Mouse (Mus musculus) pancreas, adult 10 weeks (tissue): ENCODE data around the gene A3galt2. TPM values are rescaled to one million over a fixed set of nuclear protein-coding genes. Genes with fewer than 3 reads are reported as not detected.

Experiments used
- polyA plus RNA-seq: library from polyadenylated mRNA; stranded (reverse); fragments of 350-450 nt; fragmentation: Illumina TruSeq; extraction: RNeasy Lipid Tissue Mini Kit (QIAGEN cat#74804); gene quantifications from one replicate; pipeline ENCODE4 v1.2.3, GENCODE M21; 2015; ENCODE audit warnings: low read depth, low replicate concordance; ENCODE audit not compliant: insufficient read depth

The A3galt2 gene
- not detected for polyA plus RNA-seq

GRCm38 (mm10) chr4:128755064-128755463 is at the start of gene A3galt2:
Gene A3galt2 (plus strand): TSS chr4:128755364.

GRCm38 (mm10) chr4:128806043-128806826 is 51.1 kb downstream of the A3galt2 start, which contains the start of gene Zfp362:
Gene Zfp362 (minus strand): TSS chr4:128806045.

Other genes with a start within 250 kb of the A3galt2 start
- 1.6 TPM for gene Zscan20, start 145.3 kb upstream of the A3galt2 start, polyA plus RNA-seq
- 1.8 TPM for gene Tlr12, start 136.7 kb upstream of the A3galt2 start, polyA plus RNA-seq
- 16.0 TPM for gene Phc2, start 100.7 kb upstream of the A3galt2 start, polyA plus RNA-seq
- 5.7 TPM for gene Zfp362, start 50.7 kb downstream of the A3galt2 start, polyA plus RNA-seq
- 0.90 TPM for gene Trim62, start 128.2 kb downstream of the A3galt2 start, polyA plus RNA-seq
- gene Azin2, start 207.1 kb downstream of the A3galt2 start, polyA plus RNA-seq: 1.6 TPM
- gene Ak2, start 236.6 kb downstream of the A3galt2 start, polyA plus RNA-seq: 30.6 TPM